Mouse (Mus musculus) large intestine, adult 2 months (tissue): Measurements from ENCODE around the gene Chrm3. TPM values are rescaled to one million over a fixed set of nuclear protein-coding genes. Genes with fewer than 3 reads are reported as not detected.
"Not testable (repeated sequence)": the region's sequence is repeated elsewhere in the genome, so short reads cannot be mapped to it uniquely, and the experiment has no call there.

Experiments used
- DNase-seq: peaks from one replicate; pipeline ENCODE4 v3.0.0-alpha.2; 2012; ENCODE audit warnings: low read depth, low spot score
- WGBS: fragments of 180-500 bp; shearing (Covaris S2); methylation state at CpG from one replicate; pipeline ENCODE4 v1.1.7; 2018; 5-methylcytosine and 5-hydroxymethylcytosine counted together
- polyA plus RNA-seq: library from polyadenylated mRNA; depleted of rRNA; stranded (reverse); fragments of >200 nt; gene quantifications from 2 replicates; pipeline ENCODE4 v1.2.3, GENCODE M21; 2012; rRNA removed

Gene Chrm3
- 1.9 and 2.9 TPM in 2 replicates for polyA plus RNA-seq

- WGBS: under 1% methylated on average over 18 of the region's 18 CpGs
- DNase-seq: peak; percentile 25
Observed at GRCm38 (mm10) chr13:10360777-10361176, at the start of gene Chrm3. Gene Chrm3, minus strand, starts transcription at chr13:10360847.

DNA sequence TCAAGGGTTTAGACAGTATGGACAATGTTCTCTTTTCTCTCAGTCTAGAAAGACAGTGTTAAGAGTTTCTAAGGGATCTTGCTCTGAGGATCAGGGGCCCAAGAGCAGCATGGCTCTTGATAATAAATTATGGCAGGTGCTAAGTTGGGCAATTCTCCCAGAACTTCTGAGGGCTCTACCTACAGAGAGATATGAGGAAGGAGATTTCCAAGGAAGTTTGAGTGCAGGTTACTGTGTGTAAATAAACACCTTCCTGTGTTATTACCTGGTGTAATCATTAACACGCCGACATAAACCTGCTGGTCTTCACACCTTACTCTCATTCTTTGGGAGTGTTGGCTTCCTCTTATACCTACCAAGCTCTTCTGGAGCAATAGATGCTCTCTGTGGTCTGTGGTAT, 33.7 kb upstream of the Chrm3 start:
- 34% methylated on average over 2 of the region's 2 CpGs for WGBS
- DNase-seq: peak; percentile 63

DNA sequence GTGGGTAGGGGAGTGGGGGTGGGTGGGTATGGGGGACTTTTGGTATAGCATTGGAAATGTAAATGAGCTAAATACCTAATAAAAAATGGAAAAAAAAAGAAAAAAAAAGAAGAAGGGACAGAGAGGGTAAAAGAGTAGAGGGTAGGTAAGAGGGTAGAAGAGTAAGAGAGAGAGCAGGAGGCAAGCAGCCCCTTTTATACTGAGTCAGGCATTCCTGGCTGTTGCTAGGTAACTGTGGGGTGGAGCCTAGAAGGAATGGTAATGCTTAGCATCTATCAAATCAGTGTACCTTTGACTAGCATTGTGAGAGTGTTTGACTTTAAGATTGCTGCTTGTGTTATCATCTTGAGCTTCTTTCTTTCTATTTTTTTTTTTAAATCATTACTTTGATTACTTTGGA, 14.8 kb upstream of the Chrm3 start:
- not testable (repeated sequence) for DNase-seq

- no peak for DNase-seq
- WGBS: 1% methylated on average over 60 of the region's 60 CpGs
Observed at GRCm38 (mm10) chr13:10360199-10360694, 400 bp downstream of the Chrm3 start.

- WGBS: 3% methylated on average over 26 of the region's 26 CpGs
- DNase-seq: no peak
Observed at GRCm38 (mm10) chr13:10359516-10360198, 990 bp downstream of the Chrm3 start.

DNA sequence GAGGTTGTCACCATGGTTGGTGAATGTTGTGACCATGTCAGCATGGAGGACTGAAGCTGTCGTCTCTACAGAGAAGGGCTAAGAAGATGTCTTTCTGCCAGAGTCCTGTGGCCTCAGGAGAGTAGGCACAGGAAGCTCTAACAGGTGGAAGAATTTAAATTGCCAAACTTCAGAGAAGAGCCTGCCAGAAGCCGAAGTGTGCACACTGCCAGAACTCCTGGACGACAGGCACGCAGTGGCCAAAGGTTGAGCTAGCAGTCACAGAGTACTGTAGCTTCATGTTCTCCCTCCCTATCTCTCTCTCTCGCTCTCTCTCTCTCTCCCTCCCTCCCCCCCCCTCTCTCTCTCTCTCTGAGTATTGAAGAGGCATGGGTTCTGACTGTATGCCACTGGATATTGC, 4.9 kb downstream of the Chrm3 start:
- no peak for DNase-seq
- WGBS: 48% methylated on average over 5 of the region's 5 CpGs

DNA sequence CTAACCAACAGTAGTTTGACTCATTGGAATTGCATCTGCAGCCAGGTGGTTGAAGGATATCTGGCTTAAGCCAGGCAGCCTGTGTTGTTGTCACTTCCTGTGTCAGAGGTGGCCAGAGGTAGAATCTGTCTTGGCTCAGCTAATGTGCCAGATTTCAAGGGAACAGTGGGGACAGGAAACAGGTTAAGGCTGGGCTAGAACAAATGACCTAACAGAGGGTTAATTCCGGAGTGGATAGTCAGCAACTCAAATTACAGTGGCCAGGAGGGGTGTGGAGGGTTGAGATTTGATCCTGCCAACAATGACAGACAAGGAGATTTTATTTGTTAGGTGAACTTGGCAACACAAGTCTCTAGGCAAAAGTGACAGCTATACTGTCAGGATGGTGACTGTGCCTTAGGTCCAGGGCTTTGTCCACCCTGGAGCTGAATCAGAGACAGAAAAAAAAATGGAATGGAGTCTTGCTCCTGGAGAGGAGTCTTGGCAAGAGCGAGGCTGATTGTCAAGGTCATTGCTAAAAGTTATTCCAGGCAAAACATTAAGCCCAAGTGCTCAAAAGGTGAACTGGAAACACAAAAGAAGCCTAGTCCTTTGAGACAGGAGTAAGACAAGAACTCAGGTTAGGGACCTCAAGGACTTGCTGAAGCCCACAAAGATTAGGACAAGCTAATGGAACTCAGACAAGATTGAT, 5.6 kb downstream of the Chrm3 start:
- DNase-seq: no peak
- WGBS: 49% methylated on average over 2 of the region's 2 CpGs

- DNase-seq: no peak
- WGBS: 36% methylated on average over 1 of the region's 1 CpGs
Observed at GRCm38 (mm10) chr13:10352141-10352540, 8.5 kb downstream of the Chrm3 start.

- WGBS: 64% methylated on average over 5 of the region's 5 CpGs
- no peak for DNase-seq
Observed at GRCm38 (mm10) chr13:10344362-10344761, 16.3 kb downstream of the Chrm3 start.

- no peak for DNase-seq
Observed at GRCm38 (mm10) chr13:10335558-10335957, 25.1 kb downstream of the Chrm3 start.

DNA sequence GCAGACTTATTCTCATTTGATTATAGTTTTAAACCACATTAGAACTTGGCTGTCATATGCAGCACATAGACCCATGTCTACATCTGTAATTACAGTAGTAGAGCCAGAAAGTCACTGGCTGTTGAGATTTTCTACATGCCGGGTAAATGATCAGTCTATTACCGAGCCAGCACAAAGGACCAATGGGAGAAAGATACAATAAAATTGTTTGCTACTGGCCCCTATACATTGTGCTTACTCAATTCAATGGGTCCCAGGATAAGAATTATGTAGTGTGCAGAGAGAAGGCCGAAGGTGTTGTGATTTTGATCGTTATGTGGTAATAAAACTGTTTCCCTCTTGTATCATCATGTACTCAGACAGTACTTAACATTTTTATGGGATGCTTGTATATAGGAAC, 27.9 kb downstream of the Chrm3 start:
- no peak for DNase-seq
- WGBS: 60% methylated on average over 4 of the region's 4 CpGs

DNA sequence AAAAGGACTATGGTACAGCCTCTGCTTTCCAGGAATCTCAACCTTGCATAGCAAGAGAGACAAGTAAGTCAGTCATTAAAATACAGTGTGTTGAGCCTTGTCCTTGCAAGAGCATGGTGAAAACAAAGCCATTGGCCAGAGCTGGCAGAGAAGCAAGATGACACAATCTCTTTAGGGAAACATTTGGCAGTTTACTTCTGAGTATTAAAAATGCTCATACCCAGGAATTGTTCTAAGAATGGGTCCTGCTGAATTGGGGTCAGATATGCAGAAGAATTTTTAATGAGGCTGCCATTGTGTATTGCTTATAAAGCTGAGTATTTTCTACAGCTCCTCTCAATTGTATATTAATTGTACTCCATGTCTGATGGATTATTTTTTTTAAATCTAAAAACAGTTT, 50.8 kb downstream of the Chrm3 start:
- DNase-seq: no peak

- WGBS: 77% methylated on average over 2 of the region's 2 CpGs
- no peak for DNase-seq
Observed at GRCm38 (mm10) chr13:10295160-10295559, 65.5 kb downstream of the Chrm3 start.

DNA sequence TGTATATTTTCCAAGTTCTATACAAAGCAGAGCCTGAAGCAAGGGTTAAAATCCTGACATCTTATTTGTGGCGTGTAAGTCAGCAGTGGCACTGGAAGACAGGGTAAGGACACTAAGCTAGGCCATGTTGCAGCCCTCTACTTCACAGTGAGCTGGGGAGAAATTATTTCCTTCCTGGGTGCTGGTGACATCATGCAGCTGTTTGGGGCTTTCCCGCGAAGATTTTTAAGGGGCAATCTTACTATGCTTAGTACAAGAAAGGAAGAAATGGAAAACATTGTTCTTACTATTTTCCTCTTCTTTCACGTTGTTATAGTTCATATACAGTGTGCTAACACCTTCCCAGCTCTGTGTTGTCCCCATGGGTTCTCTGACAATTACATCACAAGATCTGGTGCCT, 76.3 kb downstream of the Chrm3 start:
- DNase-seq: no peak
- WGBS: 75% methylated on average over 4 of the region's 4 CpGs

- 48% methylated on average over 1 of the region's 1 CpGs for WGBS
- no peak for DNase-seq
Observed at GRCm38 (mm10) chr13:10274907-10275306, 85.7 kb downstream of the Chrm3 start.

DNA sequence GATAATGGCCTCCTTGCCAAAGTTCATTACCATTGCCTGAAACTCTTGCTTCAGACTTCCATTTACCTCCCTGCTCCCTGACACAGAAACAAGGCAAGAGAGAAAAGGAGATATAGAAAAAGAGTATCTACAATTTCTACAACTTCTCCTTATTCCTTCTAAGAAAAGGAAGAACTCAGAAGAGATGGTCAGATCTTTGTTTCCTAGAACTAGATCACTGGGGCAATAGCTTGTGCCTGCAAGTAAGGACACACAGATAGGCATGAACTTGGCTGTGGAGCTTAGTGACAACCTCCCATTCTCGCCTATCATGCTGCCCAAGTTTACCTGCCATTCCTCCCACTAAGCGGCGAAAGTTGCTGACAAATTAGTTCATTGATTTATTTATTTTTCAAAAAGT, 96.9 kb downstream of the Chrm3 start:
- no peak for DNase-seq
- 88% methylated on average over 3 of the region's 3 CpGs for WGBS

DNA sequence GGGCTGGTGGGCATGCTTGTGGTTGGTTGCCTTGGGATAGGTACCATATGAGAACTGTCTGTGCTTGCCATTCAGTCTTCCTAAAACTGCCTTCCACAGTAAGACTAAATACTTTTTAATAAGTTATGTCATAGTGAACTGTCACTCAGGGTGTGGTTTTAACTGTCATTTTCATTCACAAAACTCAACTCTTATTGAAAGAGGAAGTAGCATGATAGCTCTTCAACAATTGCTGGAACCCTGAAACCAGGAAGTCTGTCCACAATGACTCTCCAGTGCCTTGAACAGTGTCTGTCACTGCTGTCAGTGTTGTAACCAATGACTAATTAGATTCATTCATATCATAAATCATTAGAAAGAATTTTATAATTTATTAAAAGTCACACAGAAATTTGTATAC, 107.6 kb downstream of the Chrm3 start:
- no peak for DNase-seq

DNA sequence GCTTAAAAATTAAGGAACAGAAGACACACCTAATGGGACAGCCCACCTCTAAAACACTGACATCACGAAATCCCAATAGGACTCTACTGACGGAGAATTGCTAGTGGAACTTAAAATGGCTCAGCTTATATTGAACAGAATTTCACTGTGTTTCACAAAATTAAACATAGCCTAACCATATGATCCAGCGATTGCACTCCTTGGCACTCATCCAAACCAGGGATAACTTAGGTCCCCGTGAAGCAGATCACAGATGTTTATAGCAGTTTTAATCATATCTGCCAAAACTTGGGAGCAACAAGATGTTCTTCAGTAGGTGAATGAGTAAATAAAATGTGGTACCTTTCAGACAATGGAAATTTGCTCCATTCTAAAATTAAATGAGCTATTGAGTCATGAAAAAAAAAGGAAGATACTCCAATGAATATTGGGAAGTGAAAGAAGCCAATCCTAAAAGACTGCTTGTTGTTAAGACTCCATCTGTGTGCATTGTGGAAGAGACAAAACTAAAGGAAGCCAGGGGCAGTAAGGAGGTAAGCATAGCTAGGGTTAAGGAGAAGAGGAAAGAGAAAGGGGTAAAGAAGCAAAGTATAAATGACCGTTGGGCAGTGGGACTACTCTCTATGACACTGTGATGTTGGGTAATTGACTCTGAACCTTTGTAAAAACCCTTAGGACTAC, 109.0 kb downstream of the Chrm3 start:
- no peak for DNase-seq
- 60% methylated on average over 5 of the region's 5 CpGs for WGBS

DNA sequence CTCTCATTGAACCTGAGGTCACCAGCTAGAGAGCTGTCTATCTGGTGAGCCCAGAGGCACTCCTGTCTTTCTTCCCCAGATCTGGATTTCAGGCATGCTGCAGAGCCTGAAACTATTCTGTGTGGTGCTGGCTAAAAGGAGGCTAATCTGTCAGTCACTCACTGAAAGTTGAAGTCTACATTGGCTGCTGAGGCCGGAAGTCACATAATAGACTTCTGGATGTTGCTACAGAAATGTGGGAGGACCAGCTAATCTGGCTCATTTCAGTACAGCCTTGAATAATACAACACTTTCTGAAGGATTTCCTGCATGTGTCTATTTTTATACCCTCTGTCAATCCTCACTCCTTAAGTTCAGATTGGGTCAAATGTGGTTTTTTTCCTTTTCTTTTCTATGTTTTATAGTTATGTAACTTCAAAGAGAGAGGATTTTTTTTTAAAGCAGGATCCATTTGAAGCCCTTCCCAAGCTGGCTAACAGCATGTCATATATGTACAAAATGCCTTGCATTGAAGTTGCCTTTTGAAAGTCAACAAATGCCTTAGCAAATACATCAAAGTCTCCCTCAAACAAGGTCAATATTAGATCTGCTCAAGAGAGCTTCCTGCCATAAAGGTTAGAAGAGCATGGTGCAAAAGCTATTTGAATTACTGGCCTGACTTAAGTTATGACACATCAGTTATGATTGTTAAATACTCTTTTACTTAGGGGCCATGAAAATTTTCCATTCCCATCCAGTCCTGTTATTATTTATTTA, 116.2 kb downstream of the Chrm3 start:
- 27% methylated on average over 1 of the region's 1 CpGs for WGBS
- no peak for DNase-seq

GRCm38 (mm10) chr13:10240238-10240637, 120.4 kb downstream of the Chrm3 start:
- 70% methylated on average over 3 of the region's 3 CpGs for WGBS
- no peak for DNase-seq
